Mouse (Mus musculus) embryonic facial prominence, embryonic 12.5 days (tissue): Measurements from ENCODE around the gene Lclat1. TPM values are rescaled to one million over a fixed set of nuclear protein-coding genes. Genes with fewer than 3 reads are reported as not detected.

Source experiments
- ATAC-seq: fragments of 200-750 bp; cut with Nextera tagmentation; 2 replicates; pipeline ENCODE4 v1.8.0; 2017; ENCODE audit not compliant: insufficient number of reproducible peaks, insufficient read depth, low FRiP score, low TSS enrichment
- H3K27ac ChIP-seq: fragments of 300-500 bp; sonication (generic); 2 replicates; pipeline ENCODE4 v1.5.1; 2016; ENCODE audit warnings: mild to moderate bottlenecking
- H3K27me3 ChIP-seq: fragments of 300-500 bp; sonication (generic); 2 replicates; pipeline ENCODE4 v1.6.1; 2016; ENCODE audit warnings: mild to moderate bottlenecking, moderate library complexity
- H3K36me3 ChIP-seq: fragments of 300-500 bp; sonication (generic); 2 replicates; pipeline ENCODE4 v1.6.1; 2016; ENCODE audit warnings: mild to moderate bottlenecking
- H3K4me1 ChIP-seq: fragments of 300-500 bp; sonication (generic); 2 replicates; pipeline ENCODE4 v1.6.1; 2016
- H3K4me2 ChIP-seq: fragments of 300-500 bp; sonication (generic); replicated peaks from 2 replicates; pipeline ENCODE4 v1.6.1; 2016; ENCODE audit warnings: mild to moderate bottlenecking, moderate library complexity
- H3K4me3 ChIP-seq: fragments of 300-500 bp; sonication (generic); 2 replicates; pipeline ENCODE4 v1.5.1; 2016; ENCODE audit warnings: mild to moderate bottlenecking
- H3K9ac ChIP-seq: fragments of 300-500 bp; sonication (generic); 2 replicates; pipeline ENCODE4 v1.6.1; 2016; ENCODE audit warnings: mild to moderate bottlenecking, moderate library complexity
- H3K9me3 ChIP-seq: fragments of 300-500 bp; sonication (generic); 2 replicates; pipeline ENCODE4 v1.6.1; 2016; ENCODE audit warnings: mild to moderate bottlenecking, moderate library complexity
- WGBS: fragments of 180-500 bp; shearing (Covaris S2); methylation state at CpG from one replicate; pipeline ENCODE4 v1.1.7; 2016; 5-methylcytosine and 5-hydroxymethylcytosine counted together
- polyA plus RNA-seq: library from polyadenylated mRNA; unstranded; fragments of >200 nt; fragmentation: Nextera tagmentation; extraction: Ambion mirVana; gene quantifications from 2 replicates; pipeline ENCODE4 v1.2.1, GENCODE M21; 2016

Lclat1 gene
- polyA plus RNA-seq, 1 experiment from 2014 or later = 10.8 TPM

GRCm38 (mm10) chr17:73213677-73214076, 105.9 kb downstream of the Lclat1 start:
- Histone ChIP-seq H3K4me1 (no peaks in the 10 kb centered on the region), H3K4me2 (no peak overlapping the region)
- ATAC-seq = no peak

GRCm38 (mm10) chr17:73217274-73217673, 109.5 kb downstream of the Lclat1 start:
- ATAC-seq = peak; percentile 67; the same call in 1 of the 2 replicates
- H3K9ac ChIP-seq = no peak overlapping the region
- no peaks in the 10 kb centered on the region for H3K36me3 ChIP-seq
- H3K4me2 ChIP-seq = no peak overlapping the region
- H3K4me3 ChIP-seq = no peak overlapping the region
- H3K4me1 ChIP-seq = peaks cover 3% of the 10 kb centered on the region; the same call in 1 of the 2 replicates
- no peaks in the 10 kb centered on the region for H3K27me3 ChIP-seq
- no peaks in the 10 kb centered on the region for H3K9me3 ChIP-seq
- WGBS = 83% methylated on average over 3 of the region's 3 CpGs
- no peak overlapping the region for H3K27ac ChIP-seq

More at GRCm38 (mm10) chr17:73213677-73214076, 105.9 kb downstream of the Lclat1 start:
- Histone ChIP-seq H3K27ac (no peak overlapping the region), H3K9ac (no peak overlapping the region), H3K36me3 (no peaks in the 10 kb centered on the region), H3K9me3 (no peaks in the 10 kb centered on the region), H3K4me3 (no peak overlapping the region), H3K27me3 (no peaks in the 10 kb centered on the region)
- 67% methylated on average over 2 of the region's 2 CpGs for WGBS

- peaks cover 13% of the 10 kb centered on the region for H3K4me1 ChIP-seq
- H3K4me2 ChIP-seq = no peak overlapping the region
- H3K27me3 ChIP-seq = no peaks in the 10 kb centered on the region
- ATAC-seq = no peak
- 67% methylated on average over 7 of the region's 7 CpGs for WGBS
- H3K27ac ChIP-seq = no peak overlapping the region
- no peaks in the 10 kb centered on the region for H3K9me3 ChIP-seq
- no peak overlapping the region for H3K9ac ChIP-seq
- no peaks in the 10 kb centered on the region for H3K36me3 ChIP-seq
- no peak overlapping the region for H3K4me3 ChIP-seq
These were observed 113.0 kb downstream of the Lclat1 start for GRCm38 (mm10) chr17:73220746-73221145.

- no peak overlapping the region for H3K9ac ChIP-seq
- no peak for ATAC-seq
- H3K4me3 ChIP-seq = no peak overlapping the region
- no peaks in the 10 kb centered on the region for H3K9me3 ChIP-seq
- H3K36me3 ChIP-seq = no peaks in the 10 kb centered on the region
- WGBS = 64% methylated on average over 7 of the region's 7 CpGs
- H3K4me2 ChIP-seq = no peak overlapping the region
- H3K27me3 ChIP-seq = no peaks in the 10 kb centered on the region
- peaks cover 17% of the 10 kb centered on the region for H3K4me1 ChIP-seq
- H3K27ac ChIP-seq = no peak overlapping the region
These were observed 114.3 kb downstream of the Lclat1 start for GRCm38 (mm10) chr17:73222077-73222476.

- 0 out of 2 replicates have a peak, but pooled peaks have one; percentile 47 for ATAC-seq
- H3K9me3 ChIP-seq = no peaks in the 10 kb centered on the region
- H3K27ac ChIP-seq = peak overlapping the region; percentile 66; the same call in 1 of the 2 replicates
- H3K4me1 ChIP-seq = peaks cover 14% of the 10 kb centered on the region
- H3K4me3 ChIP-seq = no peak overlapping the region
- H3K27me3 ChIP-seq = no peaks in the 10 kb centered on the region
- H3K9ac ChIP-seq = no peak overlapping the region
- H3K4me2 ChIP-seq = no peak overlapping the region
- no peaks in the 10 kb centered on the region for H3K36me3 ChIP-seq
These were observed 117.7 kb downstream of the Lclat1 start for GRCm38 (mm10) chr17:73225442-73225841.

- 49% methylated on average over 5 of the region's 5 CpGs for WGBS
- Histone ChIP-seq H3K4me1 (peaks cover 14% of the 10 kb centered on the region), H3K27ac (0 out of 2 replicates have a peak overlapping the region, but pooled peaks have one; percentile 20), H3K36me3 (no peaks in the 10 kb centered on the region), H3K9me3 (no peaks in the 10 kb centered on the region), H3K9ac (no peak overlapping the region), H3K4me2 (no peak overlapping the region), H3K27me3 (no peaks in the 10 kb centered on the region), H3K4me3 (no peak overlapping the region)
- ATAC-seq = no peak
These were observed 118.2 kb downstream of the Lclat1 start for GRCm38 (mm10) chr17:73225996-73226395.

- Histone ChIP-seq H3K4me1 (peaks cover 14% of the 10 kb centered on the region), H3K4me2 (no peak overlapping the region), H3K4me3 (no peak overlapping the region), H3K27me3 (no peaks in the 10 kb centered on the region), H3K27ac (no peak overlapping the region), H3K9me3 (no peaks in the 10 kb centered on the region), H3K9ac (no peak overlapping the region), H3K36me3 (no peaks in the 10 kb centered on the region)
- WGBS = 89% methylated on average over 2 of the region's 2 CpGs
- ATAC-seq = no peak
These were observed 118.8 kb downstream of the Lclat1 start for GRCm38 (mm10) chr17:73226595-73226994.

- ATAC-seq = no peak
- H3K9me3 ChIP-seq = no peaks in the 10 kb centered on the region
- H3K27ac ChIP-seq = no peak overlapping the region
- H3K4me3 ChIP-seq = no peak overlapping the region
- peaks cover 14% of the 10 kb centered on the region for H3K4me1 ChIP-seq
- no peaks in the 10 kb centered on the region for H3K27me3 ChIP-seq
- no peak overlapping the region for H3K4me2 ChIP-seq
- 87% methylated on average over 3 of the region's 3 CpGs for WGBS
- no peak overlapping the region for H3K9ac ChIP-seq
- H3K36me3 ChIP-seq = no peaks in the 10 kb centered on the region
These were observed 119.6 kb downstream of the Lclat1 start for GRCm38 (mm10) chr17:73227361-73227760.

GRCm38 (mm10) chr17:73229445-73230155, 121.8 kb downstream of the Lclat1 start:
- no peaks in the 10 kb centered on the region for H3K36me3 ChIP-seq
- no peak overlapping the region for H3K4me2 ChIP-seq
- peaks cover 13% of the 10 kb centered on the region for H3K4me1 ChIP-seq
- ATAC-seq = no peak
- H3K9me3 ChIP-seq = no peaks in the 10 kb centered on the region
- no peak overlapping the region for H3K4me3 ChIP-seq
- no peak overlapping the region for H3K27ac ChIP-seq
- 89% methylated on average over 11 of the region's 11 CpGs for WGBS
- no peak overlapping the region for H3K9ac ChIP-seq
- no peaks in the 10 kb centered on the region for H3K27me3 ChIP-seq

GRCm38 (mm10) chr17:73230340-73230989, 122.7 kb downstream of the Lclat1 start:
- H3K27ac ChIP-seq = no peak overlapping the region
- no peak for ATAC-seq

GRCm38 (mm10) chr17:73231337-73231736, 123.6 kb downstream of the Lclat1 start:
- no peak for ATAC-seq
- Histone ChIP-seq H3K27ac (no peak overlapping the region), H3K4me1 (no peaks in the 10 kb centered on the region), H3K9ac (no peak overlapping the region), H3K4me2 (no peak overlapping the region), H3K9me3 (no peaks in the 10 kb centered on the region), H3K36me3 (no peaks in the 10 kb centered on the region), H3K4me3 (no peak overlapping the region), H3K27me3 (no peaks in the 10 kb centered on the region)
- WGBS = 88% methylated on average over 1 of the region's 1 CpGs

More at GRCm38 (mm10) chr17:73230340-73230989, 122.7 kb downstream of the Lclat1 start:
- H3K4me2 ChIP-seq = no peak overlapping the region
- H3K9ac ChIP-seq = no peak overlapping the region
- WGBS = 86% methylated on average over 12 of the region's 12 CpGs
- H3K36me3 ChIP-seq = no peaks in the 10 kb centered on the region
- H3K27me3 ChIP-seq = no peaks in the 10 kb centered on the region
- H3K4me1 ChIP-seq = peaks cover 5% of the 10 kb centered on the region
- no peak overlapping the region for H3K4me3 ChIP-seq
- H3K9me3 ChIP-seq = no peaks in the 10 kb centered on the region

- Histone ChIP-seq H3K36me3 (no peaks in the 10 kb centered on the region), H3K9ac (no peak overlapping the region), H3K4me2 (no peak overlapping the region), H3K9me3 (no peaks in the 10 kb centered on the region), H3K4me1 (no peaks in the 10 kb centered on the region), H3K4me3 (no peak overlapping the region), H3K27me3 (no peaks in the 10 kb centered on the region), H3K27ac (no peak overlapping the region)
- no peak for ATAC-seq
- WGBS = 91% methylated on average over 2 of the region's 2 CpGs
These were observed 124.8 kb downstream of the Lclat1 start for GRCm38 (mm10) chr17:73232593-73232992.
